Mouse (Mus musculus) midbrain, postnatal 0 days (tissue): Measurements from ENCODE around the gene Onecut1. TPM values are rescaled to one million over a fixed set of nuclear protein-coding genes. Genes with fewer than 3 reads are reported as not detected.

Source experiments
- ATAC-seq: fragments of 200-750 bp; cut with Nextera tagmentation; 2 replicates; pipeline ENCODE4 v1.8.0; 2017; ENCODE audit warnings: moderate number of reproducible peaks, mild to moderate bottlenecking, moderate TSS enrichment, moderate library complexity; ENCODE audit not compliant: low FRiP score
- DNase-seq: peaks from one replicate; pipeline ENCODE4 v3.0.0-alpha.2; 2015; ENCODE audit warnings: low spot score
- H3K27ac ChIP-seq: fragments of 300-500 bp; sonication (generic); 2 replicates; pipeline ENCODE4 v1.5.1; 2014; ENCODE audit warnings: low read depth, mild to moderate bottlenecking, low read length, mixed read lengths
- H3K27me3 ChIP-seq: fragments of 300-500 bp; sonication (generic); 2 replicates; pipeline ENCODE4 v1.6.1; 2014; ENCODE audit warnings: low read length, control low read depth, mixed read lengths; ENCODE audit not compliant: insufficient read depth
- H3K36me3 ChIP-seq: fragments of 300-500 bp; sonication (generic); 2 replicates; pipeline ENCODE4 v1.6.1; 2014; ENCODE audit warnings: low read length, control low read depth, mixed read lengths; ENCODE audit not compliant: insufficient read depth
- H3K4me1 ChIP-seq: fragments of 300-500 bp; sonication (generic); 2 replicates; pipeline ENCODE4 v1.6.1; 2014; ENCODE audit warnings: mild to moderate bottlenecking, control low read depth, antibody characterized with exemption, low read length, mixed read lengths; ENCODE audit not compliant: insufficient read depth
- H3K4me2 ChIP-seq: fragments of 300-500 bp; sonication (generic); 2 replicates; pipeline ENCODE4 v1.6.1; 2014; ENCODE audit warnings: low read depth, mild to moderate bottlenecking, low read length, mixed read lengths; ENCODE audit not compliant: poor library complexity, severe bottlenecking
- H3K4me3 ChIP-seq: fragments of 300-500 bp; sonication (generic); 2 replicates; pipeline ENCODE4 v1.5.1; 2014; ENCODE audit warnings: low read depth, mild to moderate bottlenecking, low read length, moderate library complexity
- H3K9ac ChIP-seq: fragments of 300-500 bp; sonication (generic); replicated peaks from 2 replicates; pipeline ENCODE4 v1.6.1; 2014; ENCODE audit warnings: mild to moderate bottlenecking, low read length, moderate library complexity, mixed read lengths; ENCODE audit not compliant: poor library complexity, severe bottlenecking
- H3K9me3 ChIP-seq: fragments of 300-500 bp; sonication (generic); 2 replicates; pipeline ENCODE4 v1.6.1; 2016; ENCODE audit warnings: low read length, control low read depth
- CTCF ChIP-seq: IDR thresholded peaks from 2 replicates; pipeline ENCODE4 v1.5.1; 2016; ENCODE audit warnings: antibody characterized with exemption, mild to moderate bottlenecking
- WGBS: fragments of 180-500 bp; shearing (Covaris S2); extraction: QIAGEN DNeasy Blood & Tissue Kit; methylation state at CpG from one replicate; pipeline ENCODE4 v1.1.7; 2014; 5-methylcytosine and 5-hydroxymethylcytosine counted together
- polyA plus RNA-seq: library from polyadenylated mRNA; unstranded; fragments of >200 nt; fragmentation: Nextera tagmentation; extraction: Ambion mirVana; gene quantifications from 2 replicates; pipeline ENCODE4 v1.2.1, GENCODE M21; 2015
- total RNA-seq: library from RNA; depleted of rRNA; stranded (reverse); fragments of >200 nt; gene quantifications from 2 replicates; pipeline ENCODE4 v1.2.3, GENCODE M21; 2014; rRNA removed

The Onecut1 gene
- 7.5 and 8.4 TPM in 2 replicates for total RNA-seq
- 3.8 and 5.0 TPM in 2 replicates for polyA plus RNA-seq

DNA sequence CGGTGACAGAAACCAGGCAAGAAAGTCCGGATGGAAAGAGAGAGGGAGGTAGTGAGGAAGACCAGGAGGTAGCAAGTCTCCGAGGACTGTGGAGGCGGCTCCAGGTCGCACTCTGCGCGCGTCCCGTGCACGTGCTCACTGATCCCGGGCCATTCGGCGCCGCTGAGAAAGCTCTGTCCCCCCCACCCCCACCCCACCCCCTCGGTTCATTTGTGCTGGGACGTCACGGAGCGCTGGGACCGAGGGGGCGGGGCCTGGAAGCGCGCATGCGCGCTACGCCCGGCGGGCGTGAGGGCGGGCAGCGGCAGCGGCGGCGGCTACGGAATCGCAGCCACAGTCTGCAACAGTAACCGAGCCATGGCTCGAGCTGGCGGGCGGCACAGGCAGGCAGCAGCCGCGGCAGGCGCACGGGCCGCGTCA lies at the start of gene Onecut1:
Gene Onecut1 (plus strand): TSS at position 361 of the 420 bp plus-strand sequence.
- Histone ChIP-seq H3K4me2 (peak within 1 kb of the TSS; percentile 86), H3K27ac (0 out of 2 replicates have a peak within 1 kb of the TSS, but pooled peaks have one; percentile 57), H3K9ac (peak within 1 kb of the TSS; percentile 62), H3K4me1 (peaks cover 5% of the 10 kb centered on the region; the same call in 1 of the 2 replicates), H3K36me3 (no peaks in the 10 kb centered on the region), H3K27me3 (peaks cover 73% of the 10 kb centered on the region), H3K9me3 (no peaks in the 10 kb centered on the region), H3K4me3 (peak within 1 kb of the TSS; percentile 49)
- 0 out of 2 replicates have a peak, but pooled peaks have one; percentile 10 for TF ChIP-seq CTCF
- ATAC-seq (peak; percentile 45; the same call in 1 of the 2 replicates), DNase-seq (peak; percentile 55)
- WGBS = under 1% methylated on average over 44 of the region's 45 CpGs

- WGBS = 33% methylated on average over 19 of the region's 19 CpGs
- Histone ChIP-seq H3K4me1 (0 out of 2 replicates have a peak, but pooled peaks cover 5% of the 10 kb centered on the region), H3K4me2 (no peak overlapping the region), H3K27ac (no peak overlapping the region), H3K27me3 (no peaks in the 10 kb centered on the region), H3K9me3 (no peaks in the 10 kb centered on the region), H3K4me3 (no peak overlapping the region), H3K9ac (no peak overlapping the region), H3K36me3 (no peaks in the 10 kb centered on the region)
- 0 out of 2 replicates have a peak, but pooled peaks have one; percentile 52 for ATAC-seq
- no peak for TF ChIP-seq CTCF
- DNase-seq = peak; percentile 34
Measured at GRCm38 (mm10) chr9:74819736-74820511, 41.8 kb upstream of the Onecut1 start.

- Histone ChIP-seq H3K4me2 (no peak overlapping the region), H3K27me3 (no peaks in the 10 kb centered on the region), H3K4me1 (0 out of 2 replicates have a peak, but pooled peaks cover 1% of the 10 kb centered on the region), H3K9ac (no peak overlapping the region), H3K9me3 (no peaks in the 10 kb centered on the region), H3K4me3 (no peak overlapping the region), H3K36me3 (no peaks in the 10 kb centered on the region), H3K27ac (no peak overlapping the region)
- DNase-seq (no peak), ATAC-seq (no peak)
- TF ChIP-seq CTCF = no peak
- 89% methylated on average over 2 of the region's 2 CpGs for WGBS
Measured at GRCm38 (mm10) chr9:74825102-74825501, 36.6 kb upstream of the Onecut1 start.

DNA sequence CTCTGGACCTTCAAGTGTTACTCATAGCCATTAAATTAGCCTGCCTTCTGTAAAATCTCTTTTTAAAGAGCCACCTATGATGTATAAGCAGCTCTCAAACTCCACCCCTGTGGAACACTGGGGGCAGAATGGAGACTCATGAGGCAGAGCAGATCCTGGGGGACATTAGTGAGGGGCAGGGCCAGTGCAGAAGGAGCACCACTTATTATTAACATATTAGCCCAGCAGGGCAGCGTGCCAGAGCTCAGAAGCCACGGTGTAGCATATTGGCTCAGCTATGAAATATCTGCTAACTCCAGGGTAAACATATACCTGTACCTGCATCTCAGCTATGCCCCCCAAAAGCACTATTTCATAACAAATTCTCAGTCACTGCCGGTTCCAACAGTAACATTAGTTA lies 32.5 kb upstream of the Onecut1 start:
- Histone ChIP-seq H3K36me3 (no peaks in the 10 kb centered on the region), H3K27me3 (no peaks in the 10 kb centered on the region), H3K4me1 (no peaks in the 10 kb centered on the region), H3K27ac (no peak overlapping the region), H3K9me3 (no peaks in the 10 kb centered on the region), H3K4me2 (no peak overlapping the region), H3K4me3 (no peak overlapping the region), H3K9ac (no peak overlapping the region)
- 70% methylated on average over 3 of the region's 3 CpGs for WGBS
- no peak for DNase-seq
- no peak for ATAC-seq
- TF ChIP-seq CTCF = no peak

DNA sequence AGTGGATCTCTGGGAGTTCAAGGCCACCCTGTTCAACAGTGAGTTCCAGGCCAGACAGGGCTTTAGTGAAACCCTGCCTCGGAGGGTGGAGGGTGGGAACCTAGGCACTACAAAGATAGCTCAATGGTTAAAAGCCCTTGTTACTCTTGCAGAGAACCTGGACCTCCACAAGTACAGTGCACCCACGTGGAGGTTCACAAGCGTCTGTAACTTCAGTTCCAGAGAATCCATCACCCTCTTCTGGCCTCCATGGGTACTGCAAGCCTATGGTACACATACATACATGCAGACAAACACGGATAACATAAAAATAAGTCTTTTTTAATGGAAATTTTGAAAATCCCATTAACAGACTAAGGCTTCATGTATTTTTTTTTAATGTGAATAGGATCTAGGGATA lies 18.8 kb upstream of the Onecut1 start:
- TF ChIP-seq CTCF = no peak
- no peak overlapping the region for H3K4me2 ChIP-seq
- H3K27me3 ChIP-seq = peaks cover 12% of the 10 kb centered on the region
- WGBS = 82% methylated on average over 4 of the region's 4 CpGs
- no peak overlapping the region for H3K27ac ChIP-seq
- H3K36me3 ChIP-seq = no peaks in the 10 kb centered on the region
- no peak overlapping the region for H3K9ac ChIP-seq
- DNase-seq (no peak), ATAC-seq (no peak)
- no peak overlapping the region for H3K4me3 ChIP-seq
- no peaks in the 10 kb centered on the region for H3K4me1 ChIP-seq
- H3K9me3 ChIP-seq = no peaks in the 10 kb centered on the region
